Mouse (Mus musculus): Measurements from ENCODE around the gene Lin37.

Gene Lin37

GRCm38 (mm10) chr7:30559443-30559954 lies at the start of gene Lin37:
TSS of gene Lin37 (minus strand) at chr7:30559838.
- peak; percentile 99 for DNase-seq (ENCODE audit: inconsistent ontology term)

GRCm38 (mm10) chr7:30608476-30608875 lies 48.8 kb upstream of the Lin37 start:
- DNase-seq (ENCODE audit: inconsistent ontology term): no peak

GRCm38 (mm10) chr7:30607706-30608309 lies 48.2 kb upstream of the Lin37 start:
- peak; percentile 36 for DNase-seq (ENCODE audit: inconsistent ontology term)

GRCm38 (mm10) chr7:30604944-30605343 lies 45.3 kb upstream of the Lin37 start:
- no peak for DNase-seq (ENCODE audit: inconsistent ontology term)

GRCm38 (mm10) chr7:30604424-30604823 lies 44.8 kb upstream of the Lin37 start:
- no peak for DNase-seq (ENCODE audit: inconsistent ontology term)

- no peak for DNase-seq (ENCODE audit: inconsistent ontology term)
These were observed 42.9 kb upstream of the Lin37 start for GRCm38 (mm10) chr7:30602583-30602982.

- DNase-seq (ENCODE audit: inconsistent ontology term): no peak
These were observed 41.0 kb upstream of the Lin37 start for GRCm38 (mm10) chr7:30600651-30601050.

- peak; percentile 85 for DNase-seq (ENCODE audit: inconsistent ontology term)
These were observed 40.3 kb upstream of the Lin37 start for GRCm38 (mm10) chr7:30599933-30600353.

GRCm38 (mm10) chr7:30598786-30599185 lies 39.1 kb upstream of the Lin37 start, which contains the start of gene Zbtb32:
TSS of gene Zbtb32 (minus strand) at chr7:30598909.
- DNase-seq (ENCODE audit: inconsistent ontology term): no peak

- no peak for DNase-seq (ENCODE audit: inconsistent ontology term)
These were observed 37.2 kb upstream of the Lin37 start for GRCm38 (mm10) chr7:30596811-30597210.

- no peak for DNase-seq (ENCODE audit: inconsistent ontology term)
These were observed 36.5 kb upstream of the Lin37 start for GRCm38 (mm10) chr7:30596093-30596492.

GRCm38 (mm10) chr7:30594510-30595024 lies 34.9 kb upstream of the Lin37 start:
- DNase-seq (ENCODE audit: inconsistent ontology term): no peak

GRCm38 (mm10) chr7:30593579-30594509 lies 34.2 kb upstream of the Lin37 start:
- DNase-seq (ENCODE audit: inconsistent ontology term): no peak

- DNase-seq (ENCODE audit: inconsistent ontology term): no peak
These were observed 33.3 kb upstream of the Lin37 start for GRCm38 (mm10) chr7:30592772-30593423.

GRCm38 (mm10) chr7:30591605-30591951 lies 31.9 kb upstream of the Lin37 start:
- no peak for DNase-seq (ENCODE audit: inconsistent ontology term)

GRCm38 (mm10) chr7:30590927-30591604 lies 31.4 kb upstream of the Lin37 start:
- no peak for DNase-seq (ENCODE audit: inconsistent ontology term)

GRCm38 (mm10) chr7:30589435-30590301 lies 30.0 kb upstream of the Lin37 start:
- peak; percentile 87 for DNase-seq (ENCODE audit: inconsistent ontology term)

- DNase-seq (ENCODE audit: inconsistent ontology term): peak; percentile 99
These were observed 29.2 kb upstream of the Lin37 start, which contains the start of gene Kmt2b for GRCm38 (mm10) chr7:30588676-30589434. TSS of gene Kmt2b (minus strand) at chr7:30588726.

GRCm38 (mm10) chr7:30587842-30588667 lies 28.4 kb upstream of the Lin37 start:
- peak; percentile 61 for DNase-seq (ENCODE audit: inconsistent ontology term)

Data from Muller cell, postnatal 12 days (primary cell).